Mouse (Mus musculus): ENCODE measurements around the gene Morf4l1.
"Not testable (repeated sequence)": the region's sequence is repeated elsewhere in the genome, so short reads cannot be mapped to it uniquely, and the experiment has no call there.

Morf4l1 gene

DNA sequence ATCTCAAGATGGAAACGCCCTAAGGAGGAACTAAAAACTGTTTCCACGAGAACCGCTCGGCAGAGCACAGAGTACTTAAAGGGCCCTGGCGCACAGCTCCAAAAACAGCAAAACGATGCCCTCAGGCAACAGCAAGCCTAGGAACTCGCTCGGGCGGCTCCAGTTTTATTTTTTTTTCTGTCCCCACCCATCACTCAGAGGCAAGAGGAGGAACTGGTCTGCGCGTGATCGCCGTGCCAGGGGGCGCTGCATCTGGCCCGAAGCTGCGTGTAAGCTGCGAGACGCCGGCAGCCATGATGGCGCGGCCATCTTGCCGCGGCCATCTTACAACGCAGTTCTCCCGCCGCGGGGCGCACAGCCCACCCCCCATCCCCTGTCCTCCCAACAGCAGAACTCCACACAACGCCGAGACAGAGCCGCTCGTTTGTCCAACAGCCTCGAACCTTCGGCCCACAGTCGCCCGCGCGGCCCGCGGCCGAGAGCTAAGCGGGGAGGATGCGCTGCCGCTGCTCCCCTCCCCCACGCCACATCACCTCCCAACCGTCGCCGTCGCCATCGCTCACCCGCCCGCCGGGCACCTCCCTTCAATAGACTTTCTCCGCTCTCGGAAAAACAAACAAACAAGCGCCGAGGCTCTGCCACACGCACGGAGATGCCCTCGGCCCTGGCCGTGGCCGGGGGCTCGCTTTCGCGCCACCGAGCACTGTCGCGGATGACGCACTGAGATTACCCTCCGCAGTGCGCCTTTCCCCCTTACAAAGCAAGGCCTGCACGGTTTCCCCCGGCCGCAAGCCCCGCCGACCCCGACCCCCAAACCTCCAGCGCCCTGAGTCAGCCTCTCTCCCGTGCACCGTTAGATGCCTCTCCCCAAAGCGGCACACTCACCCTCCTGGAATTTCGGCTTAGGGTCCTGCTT, 665 bp downstream of the Morf4l1 start:
- peak; percentile 92 to 96 for DNase-seq

DNA sequence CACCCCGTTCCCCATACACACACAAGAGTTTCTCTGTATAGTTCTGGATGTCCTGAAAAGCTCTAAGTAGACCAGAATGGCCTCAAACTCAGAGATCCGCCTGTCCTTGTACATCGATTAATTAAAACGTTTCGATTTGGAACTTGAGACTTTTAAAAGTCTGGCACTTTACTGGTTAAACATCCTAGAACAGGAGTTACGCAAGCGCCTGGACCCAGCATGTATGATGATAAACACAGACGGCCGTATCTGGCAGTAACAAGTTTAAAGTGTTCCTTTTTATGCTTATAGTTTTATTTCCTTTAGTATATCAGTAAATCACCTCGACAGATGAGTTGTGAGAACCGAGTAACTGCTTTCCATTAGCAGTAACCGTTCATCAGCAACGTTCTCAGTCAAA, 1.4 kb downstream of the Morf4l1 start:
- peak in 1 of 2 experiments; percentile 12 for DNase-seq

DNA sequence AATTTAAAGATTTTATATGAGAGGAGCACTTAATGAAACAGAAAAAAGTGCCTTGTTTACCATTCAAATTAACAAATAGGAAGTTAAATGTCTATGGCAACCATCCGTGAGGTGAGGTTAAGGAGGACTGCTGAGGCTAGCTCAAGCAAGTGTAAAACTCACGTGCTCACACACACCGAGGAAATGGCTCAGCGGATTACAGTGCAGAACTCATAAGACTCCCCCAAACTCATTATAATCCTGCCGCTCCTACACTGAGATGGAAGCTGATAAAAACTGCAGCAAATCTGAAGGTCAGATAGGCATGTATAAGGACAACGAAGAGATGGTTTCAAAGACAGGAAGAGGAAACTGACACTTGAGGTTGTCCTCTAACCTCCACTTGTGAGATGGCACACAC, 5.2 kb downstream of the Morf4l1 start:
- no peak for DNase-seq

DNA sequence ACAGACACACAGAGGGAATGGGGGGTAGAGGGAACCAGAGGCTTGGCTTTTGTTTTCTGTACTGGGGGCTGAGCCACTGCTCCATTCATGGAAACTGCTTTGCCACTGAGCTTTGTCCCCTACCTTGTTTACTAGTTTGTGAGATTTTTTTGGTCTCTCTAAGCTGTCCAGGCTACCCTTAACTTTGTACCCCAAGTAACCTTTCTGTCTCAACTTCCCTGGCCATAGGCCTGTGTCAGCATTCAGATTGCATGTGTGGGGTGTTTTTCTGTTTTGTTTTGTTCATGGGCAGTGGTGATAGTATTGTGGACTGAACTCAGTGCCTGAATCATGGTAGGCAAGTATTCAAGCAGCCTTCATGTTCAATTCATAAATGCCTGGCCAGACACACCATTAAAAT, 6.3 kb downstream of the Morf4l1 start:
- DNase-seq: no peak

DNA sequence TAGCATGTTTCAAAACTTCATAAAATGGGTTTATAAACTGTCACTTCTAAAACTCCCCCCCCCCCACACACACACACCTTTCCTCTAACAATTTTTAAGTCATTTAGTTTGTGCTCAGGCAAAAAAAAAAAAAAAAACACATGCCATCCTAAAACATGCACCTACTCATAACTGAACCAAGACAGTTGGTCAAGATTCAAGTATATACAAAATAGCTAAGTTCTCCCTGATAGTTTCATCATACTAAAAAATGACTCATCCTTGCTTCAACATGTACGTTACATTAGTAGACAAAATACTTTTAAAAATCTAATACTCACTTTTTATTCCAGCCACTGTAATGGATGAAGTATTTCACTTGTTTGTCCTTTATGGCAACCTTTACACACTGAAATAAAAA, 7.7 kb downstream of the Morf4l1 start:
- DNase-seq: no peak

DNA sequence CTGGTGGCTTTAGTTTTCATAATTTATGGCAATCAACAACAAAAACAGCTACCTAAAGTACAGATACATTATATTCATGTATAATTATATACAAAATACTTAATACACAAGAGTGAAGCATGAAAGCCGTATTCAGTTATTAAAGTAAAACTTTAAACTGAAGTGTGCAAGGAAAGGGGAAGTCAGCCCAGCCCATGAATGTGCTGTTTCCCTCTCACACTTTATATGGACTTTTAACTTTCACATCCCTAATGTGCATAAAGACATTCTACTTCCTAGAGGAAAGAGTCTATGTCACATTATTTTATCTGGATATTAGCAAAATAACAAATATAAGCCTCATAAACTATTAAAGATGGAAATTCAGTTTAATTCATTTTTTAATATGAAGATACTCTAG, 9.1 kb downstream of the Morf4l1 start:
- no peak for DNase-seq

DNA sequence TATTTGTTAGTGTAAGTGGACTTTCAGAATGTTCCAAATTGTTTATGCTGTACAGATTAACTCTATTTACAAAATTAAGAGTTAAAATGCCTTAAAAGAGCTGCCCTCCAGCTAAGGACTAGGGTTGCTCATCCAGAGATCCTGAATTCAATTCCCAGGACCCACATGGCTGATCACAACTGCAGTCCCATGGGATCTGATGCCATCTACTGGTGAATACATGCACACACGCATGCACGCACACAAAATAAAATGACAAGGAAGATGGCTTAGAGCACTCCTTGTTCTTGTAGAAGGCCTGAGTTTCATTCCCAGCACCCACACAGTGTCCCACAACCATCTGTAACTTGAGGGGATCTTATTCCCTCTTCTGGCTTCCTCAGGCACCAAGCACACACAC, 13.8 kb downstream of the Morf4l1 start:
- no peak for DNase-seq

DNA sequence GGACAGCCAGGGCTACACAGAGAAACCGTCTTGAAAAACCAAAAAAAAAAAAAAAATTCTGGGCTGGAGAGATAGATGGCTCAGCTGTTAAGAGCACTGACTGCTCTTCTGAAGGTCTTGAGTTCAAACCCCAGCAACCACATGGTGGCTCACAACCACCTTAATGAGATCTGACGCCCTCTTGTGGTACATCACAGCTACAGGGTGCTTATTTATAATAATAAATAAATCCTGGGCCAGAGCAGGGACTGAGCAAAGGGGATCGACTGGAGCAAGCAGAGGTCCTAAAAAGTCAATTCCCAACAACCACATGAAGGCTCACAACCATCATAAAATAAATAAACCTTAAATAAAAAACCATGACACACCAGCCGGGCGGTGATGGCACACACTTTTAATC, 15.6 kb downstream of the Morf4l1 start:
- no peak for DNase-seq

DNA sequence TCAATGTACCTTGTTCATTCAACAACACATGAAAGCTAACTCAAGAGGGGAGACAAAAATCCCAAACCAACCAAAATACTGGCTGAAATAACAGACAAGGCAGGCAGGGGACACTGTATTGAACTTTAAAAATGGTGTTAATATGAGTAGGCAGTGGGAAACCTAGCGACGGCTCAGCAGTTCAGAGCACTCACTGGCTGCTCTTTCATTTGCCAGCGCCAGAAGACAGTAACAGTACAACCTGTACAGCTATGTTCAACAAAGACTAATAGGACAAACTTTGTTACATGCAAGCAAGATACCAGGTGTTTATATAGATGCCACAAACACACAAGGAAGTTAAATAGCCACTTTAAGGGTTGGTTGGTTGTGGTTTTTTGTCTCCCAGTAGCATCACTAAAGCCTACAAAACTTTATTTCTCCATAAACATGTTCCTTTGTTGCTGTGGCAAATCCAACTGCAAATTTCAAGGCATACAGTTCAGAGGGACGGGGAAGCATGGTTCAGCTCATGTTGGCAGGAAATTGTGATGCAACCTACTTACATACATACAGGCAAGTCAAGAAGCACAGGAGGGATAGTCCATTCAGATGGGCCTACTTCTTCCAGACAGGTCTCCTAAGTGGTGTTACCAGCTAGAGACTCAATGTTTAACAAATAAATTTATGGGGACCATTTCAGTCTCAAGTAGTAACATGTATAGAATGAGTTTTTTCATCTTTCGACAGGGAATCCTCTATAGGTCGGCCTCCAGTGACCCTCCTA, 25.1 kb downstream of the Morf4l1 start:
- DNase-seq: no peak

DNA sequence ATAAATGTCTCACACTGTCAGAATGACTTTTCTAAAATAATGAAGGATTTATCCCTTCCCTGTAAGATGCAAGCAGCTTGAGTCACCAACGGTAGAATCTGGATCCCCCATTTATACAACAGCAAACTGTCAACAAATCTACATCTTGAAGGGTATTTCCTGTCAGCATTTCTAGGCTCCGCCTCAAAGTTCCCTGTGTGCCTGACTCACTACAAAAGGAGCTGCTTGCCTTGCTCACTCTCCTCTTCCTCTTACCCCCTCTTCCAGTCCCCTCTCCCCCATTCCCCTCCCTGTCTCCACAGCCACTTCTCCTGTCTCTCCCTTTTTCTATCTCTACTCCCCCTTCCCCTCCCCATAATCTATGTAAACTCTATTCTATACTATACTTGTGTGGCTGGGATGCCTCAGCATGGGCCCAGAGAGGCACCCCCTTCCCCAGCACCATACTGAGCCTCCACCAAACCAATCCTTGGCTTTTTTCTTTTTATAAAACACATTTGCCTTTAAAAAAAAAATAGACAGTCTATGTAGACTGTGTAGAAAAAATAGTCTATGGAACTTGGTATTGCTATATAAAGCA, 26.6 kb downstream of the Morf4l1 start:
- no peak for DNase-seq

DNA sequence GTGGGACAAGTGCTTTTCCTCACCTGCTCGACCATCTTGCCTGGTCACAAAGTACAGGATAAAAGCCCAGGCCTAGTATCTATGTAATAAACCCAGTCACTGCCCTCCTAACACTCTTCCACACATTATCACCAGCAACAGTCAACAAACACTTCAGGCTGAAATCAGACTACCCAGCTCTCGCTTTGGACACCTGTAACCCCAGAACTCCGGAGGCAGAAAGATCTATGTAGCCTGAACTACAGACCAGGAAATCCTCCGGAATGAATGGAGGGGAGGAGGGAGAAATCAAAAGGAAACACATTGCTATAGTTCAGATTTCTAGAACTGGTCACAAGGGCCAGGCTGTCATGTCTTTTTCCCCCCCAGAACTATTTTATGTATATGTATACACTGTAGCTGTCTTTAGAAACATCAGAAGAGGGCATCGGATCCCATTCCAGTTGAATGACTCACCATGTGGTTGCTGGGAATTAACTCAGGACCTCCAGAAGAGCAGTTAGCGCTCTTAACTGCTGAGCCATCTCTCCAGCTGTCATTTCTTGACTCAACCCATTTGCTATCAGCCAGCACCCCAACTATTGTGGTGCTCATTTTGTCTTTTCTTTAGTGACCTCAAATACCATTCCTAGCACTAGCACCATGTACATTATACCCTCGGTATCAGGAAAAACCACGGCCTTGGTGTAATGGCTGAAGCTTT, 29.7 kb downstream of the Morf4l1 start:
- DNase-seq: no peak

DNA sequence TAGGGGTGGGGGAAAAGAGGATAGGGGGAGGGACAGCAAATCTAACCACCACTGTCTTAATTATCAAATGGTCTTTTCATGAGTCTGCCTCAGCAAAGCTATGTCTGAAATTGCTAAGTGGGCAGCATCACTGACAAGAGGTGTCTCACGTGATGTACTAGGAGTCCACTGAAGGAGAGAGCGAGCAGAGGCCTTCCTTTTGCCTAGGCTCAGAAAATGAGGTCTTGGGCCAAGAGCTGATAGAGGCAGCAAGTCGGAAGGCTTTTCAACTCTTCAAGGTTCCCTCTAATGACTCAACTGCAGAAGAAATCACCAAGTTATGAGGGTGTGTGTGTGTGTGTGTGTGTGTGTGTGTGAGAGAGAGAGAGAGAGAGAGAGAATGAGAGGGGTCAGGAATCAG, 30.4 kb downstream of the Morf4l1 start:
- no peak for DNase-seq

DNA sequence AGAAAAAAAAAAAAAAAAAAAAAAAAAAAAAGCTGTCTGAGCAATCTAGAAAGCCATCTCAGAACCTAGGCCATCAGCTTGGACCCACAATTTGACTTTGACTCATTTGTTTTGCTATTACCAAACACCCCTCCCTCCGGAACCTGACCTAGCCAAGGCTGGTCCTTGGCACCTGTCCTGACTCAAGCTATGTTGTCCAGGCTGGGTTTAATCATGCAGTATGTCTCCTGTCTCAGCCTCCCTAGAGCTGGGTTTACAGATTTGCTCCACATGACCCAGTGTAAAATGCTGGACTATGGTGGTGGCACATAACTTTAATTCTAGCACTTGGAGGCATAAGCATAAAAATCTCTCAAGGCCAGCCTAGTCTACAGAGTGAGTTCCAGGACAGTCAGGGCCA, 31.6 kb downstream of the Morf4l1 start:
- no peak for DNase-seq

DNA sequence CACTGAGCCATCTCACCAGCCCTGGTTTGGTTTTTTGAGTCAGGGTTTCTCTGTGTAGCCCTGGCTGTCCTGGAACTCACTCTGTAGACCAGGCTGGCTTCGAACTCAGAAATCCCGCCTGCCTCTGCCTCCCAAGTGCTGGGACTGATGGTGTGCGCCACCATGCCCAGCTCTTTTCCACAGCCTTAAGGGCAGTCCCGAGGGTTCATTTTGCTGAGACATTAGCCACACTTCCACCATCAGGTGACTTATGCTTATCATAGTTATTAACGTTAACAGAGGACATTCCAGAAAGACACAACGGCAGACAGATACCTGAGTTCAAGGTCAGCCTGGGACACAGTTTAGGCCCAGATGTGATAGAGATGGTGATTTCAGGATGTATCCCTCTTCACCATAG, 32.6 kb downstream of the Morf4l1 start:
- not testable (repeated sequence) for DNase-seq

DNA sequence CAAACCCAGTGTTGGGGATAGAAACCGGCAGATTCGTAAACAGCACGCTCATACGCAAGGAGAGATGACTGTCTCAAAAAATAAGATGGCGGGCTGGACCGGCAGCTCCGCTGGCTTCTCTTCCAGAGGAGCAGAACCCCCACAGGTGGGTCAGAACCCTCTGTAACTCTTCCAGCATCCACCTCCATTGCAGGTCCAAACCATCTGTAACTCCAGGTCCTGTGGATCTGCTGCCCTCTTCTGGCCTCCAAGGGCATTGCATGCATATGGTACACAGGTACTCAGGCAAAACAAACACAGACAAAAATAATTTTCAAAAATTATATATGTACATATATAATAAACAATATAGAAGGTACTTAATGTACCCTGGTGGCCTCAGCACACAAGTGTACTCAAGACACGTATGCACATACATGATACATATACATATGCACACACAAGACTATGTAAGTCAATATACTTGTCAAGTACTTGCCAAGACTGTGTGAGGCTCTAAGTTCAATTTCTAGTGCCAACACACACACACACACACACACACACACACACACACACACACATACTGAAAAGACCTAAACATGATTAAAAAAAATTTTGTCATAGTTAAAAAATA, 37.6 kb downstream of the Morf4l1 start:
- peak; percentile 85 for DNase-seq

DNA sequence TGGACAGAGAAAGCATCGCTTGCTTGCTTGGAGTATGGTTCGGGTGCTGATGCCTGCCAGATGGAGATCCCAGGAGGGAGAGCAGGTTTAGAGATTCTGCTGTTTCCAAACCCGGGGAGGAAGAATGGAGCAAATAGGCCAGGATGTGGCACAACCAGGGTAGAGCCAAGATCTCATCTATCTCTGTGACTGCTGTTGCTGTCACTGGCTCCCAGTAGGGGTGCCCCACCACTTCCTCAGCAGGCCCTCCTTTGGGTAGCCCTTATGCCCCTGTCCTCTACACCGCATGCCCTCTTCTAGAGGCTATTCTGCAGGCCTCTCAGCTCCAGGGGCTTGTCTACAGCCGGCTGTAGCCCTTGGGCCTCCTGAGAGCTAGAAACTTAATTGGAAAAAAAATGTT, 38.4 kb downstream of the Morf4l1 start:
- DNase-seq: no peak

DNA sequence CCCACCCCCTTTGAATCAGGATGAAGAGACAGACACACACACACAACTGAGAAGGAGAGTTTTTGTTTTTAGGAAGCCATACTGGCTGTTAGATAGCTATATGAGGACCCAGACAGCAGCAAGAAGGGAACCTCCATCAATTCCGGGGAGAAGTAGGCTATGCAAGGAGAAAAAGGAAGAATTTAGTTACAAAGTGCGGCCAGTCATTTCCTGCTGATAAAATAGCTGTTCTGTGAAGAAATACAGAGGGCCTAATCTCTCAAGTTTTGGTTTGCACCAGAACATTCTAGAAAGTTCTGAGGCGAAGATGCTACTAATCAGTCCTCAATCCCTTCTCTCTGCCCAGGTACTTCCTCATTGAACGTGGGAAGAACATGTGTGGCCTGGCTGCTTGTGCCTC, 39.2 kb downstream of the Morf4l1 start:
- DNase-seq: no peak

DNA sequence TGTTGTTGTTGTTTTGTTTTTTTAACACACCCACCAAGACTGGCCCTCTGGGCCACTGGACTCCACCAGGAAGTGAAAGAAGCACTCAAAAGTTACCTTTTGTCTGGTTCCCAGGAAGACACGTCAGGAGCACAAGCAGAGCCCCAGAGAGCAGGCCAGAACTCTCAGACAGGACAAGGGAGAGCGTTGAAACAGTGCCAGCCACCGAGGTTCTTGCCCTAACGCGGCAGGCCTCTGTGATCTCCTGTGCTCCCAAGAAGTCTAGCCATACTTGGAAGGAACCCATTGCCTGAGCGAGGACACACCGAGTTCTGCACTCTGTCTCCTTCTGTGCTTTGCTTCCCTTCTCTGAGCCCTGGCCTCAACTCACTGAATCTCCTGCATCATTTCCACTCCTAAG, 44.4 kb downstream of the Morf4l1 start:
- no peak for DNase-seq

DNA sequence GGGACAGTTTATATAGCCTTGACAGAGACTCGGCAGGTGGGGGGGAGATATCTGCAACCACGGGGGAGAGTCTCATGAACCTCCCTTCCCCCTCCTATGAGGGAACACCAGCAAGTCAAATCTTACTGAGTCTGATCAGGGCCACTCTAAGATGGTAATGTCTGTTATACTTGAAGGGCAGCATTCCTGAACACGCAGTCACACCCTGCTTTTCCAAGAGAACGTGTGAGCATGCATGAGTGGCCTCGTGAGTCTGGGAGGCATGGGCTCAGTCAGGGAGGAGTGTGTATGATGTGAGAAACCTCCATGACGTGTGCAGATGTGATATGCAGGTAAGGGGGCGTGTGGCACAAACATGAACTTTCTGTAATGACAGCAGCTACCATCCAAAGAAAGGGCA, 45.1 kb downstream of the Morf4l1 start:
- peak in 1 of 2 experiments; percentile 43 for DNase-seq

DNA sequence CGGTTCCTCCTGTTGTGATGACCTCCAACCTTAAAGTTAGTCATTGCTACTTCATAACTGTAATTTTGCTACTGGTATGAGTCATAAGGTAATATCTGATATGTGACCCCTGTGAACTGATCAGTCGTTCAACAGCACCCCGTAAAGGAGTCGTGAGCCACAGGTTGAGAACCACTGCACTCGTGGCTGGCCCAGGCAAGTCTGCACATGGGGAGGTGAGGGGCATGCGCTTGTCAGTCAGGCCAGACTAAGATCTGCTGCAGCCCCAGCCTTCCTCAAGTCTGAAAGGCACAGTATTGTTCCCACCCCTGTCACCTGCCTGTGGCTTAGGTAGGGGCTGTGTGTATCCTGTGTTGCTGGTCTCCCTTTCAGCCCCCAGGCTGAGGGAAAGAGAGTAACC, 45.8 kb downstream of the Morf4l1 start:
- DNase-seq: no peak

DNA sequence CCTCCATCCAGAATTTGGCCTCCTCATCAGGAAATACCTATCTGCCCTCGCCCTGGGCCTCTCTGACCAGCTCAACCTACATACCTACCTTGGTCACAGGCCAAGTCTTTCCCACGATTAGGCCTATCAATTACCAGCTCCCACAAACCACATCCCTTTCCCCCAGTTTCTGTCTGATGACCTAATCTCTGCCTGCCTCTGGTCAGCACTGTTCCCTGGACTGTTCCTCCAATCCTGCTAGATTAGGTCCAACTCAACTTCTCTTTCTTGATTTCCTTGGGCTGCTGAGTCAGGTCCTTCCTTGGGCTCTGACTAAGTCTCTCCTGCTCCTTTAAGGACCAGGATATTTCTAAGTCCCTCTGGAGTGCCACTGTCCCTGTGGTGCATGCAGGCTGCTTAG, 47.2 kb downstream of the Morf4l1 start:
- no peak for DNase-seq

DNA sequence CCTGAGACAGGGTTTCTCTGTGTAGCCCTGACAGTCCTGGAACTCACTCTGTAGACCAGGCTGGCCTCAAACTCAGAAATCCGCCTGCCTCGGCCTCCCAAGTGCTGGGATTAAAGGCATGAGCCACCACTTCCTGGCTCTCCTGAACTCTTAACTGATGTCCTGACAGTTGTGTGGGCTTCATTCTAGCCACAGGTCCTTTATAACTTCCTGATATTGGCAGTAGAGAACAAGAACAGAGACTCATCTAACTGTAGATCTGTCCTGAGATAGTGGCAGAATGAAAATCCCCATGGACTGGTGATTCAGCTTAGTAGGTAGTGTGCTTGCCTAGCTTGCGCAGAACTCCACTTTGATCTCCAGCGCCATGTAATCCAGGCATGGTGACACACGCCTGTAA, 53.6 kb downstream of the Morf4l1 start:
- DNase-seq: not testable (repeated sequence)

DNA sequence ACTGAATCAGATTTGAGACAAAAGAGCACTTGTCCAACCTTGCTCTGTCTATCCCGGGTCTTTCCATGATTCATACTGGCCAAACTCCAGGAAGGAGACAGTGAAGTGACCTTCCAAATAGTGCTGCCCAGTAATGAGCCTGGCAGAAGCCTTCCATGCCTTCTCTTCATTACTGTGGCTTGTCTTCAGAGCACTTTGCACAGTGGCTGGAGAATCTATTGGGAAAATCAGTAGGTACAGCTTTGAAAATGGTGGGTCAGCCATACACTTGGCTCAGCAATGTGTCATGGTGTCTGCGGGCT, 54.0 kb downstream of the Morf4l1 start:
- DNase-seq: no peak

Data from kidney, postnatal 4 days (tissue).